Mouse (Mus musculus) kidney, embryonic 15.5 days (tissue): ENCODE data around the gene Gm13178. TPM values are rescaled to one million over a fixed set of nuclear protein-coding genes. Genes with fewer than 3 reads are reported as not detected.

Source experiments
- ATAC-seq: fragments of 200-750 bp; cut with Nextera tagmentation; replicated peaks from 2 replicates; pipeline ENCODE4 v1.8.0; 2017; ENCODE audit warnings: moderate TSS enrichment; ENCODE audit not compliant: low FRiP score
- H3K27ac ChIP-seq: fragments of 300-500 bp; sonication (generic); 2 replicates; pipeline ENCODE4 v1.5.1; 2015; ENCODE audit warnings: mild to moderate bottlenecking, inconsistent platforms
- H3K27me3 ChIP-seq: fragments of 300-500 bp; sonication (generic); 2 replicates; pipeline ENCODE4 v1.6.1; 2015; ENCODE audit warnings: inconsistent platforms
- H3K36me3 ChIP-seq: fragments of 300-500 bp; sonication (generic); 2 replicates; pipeline ENCODE4 v1.6.1; 2015; ENCODE audit warnings: inconsistent platforms
- H3K4me1 ChIP-seq: fragments of 300-500 bp; sonication (generic); 2 replicates; pipeline ENCODE4 v1.6.1; 2015; ENCODE audit warnings: inconsistent platforms
- H3K4me2 ChIP-seq: fragments of 300-500 bp; sonication (generic); 2 replicates; pipeline ENCODE4 v1.6.1; 2015; ENCODE audit warnings: moderate library complexity, mild to moderate bottlenecking, inconsistent platforms
- H3K4me3 ChIP-seq: fragments of 300-500 bp; sonication (generic); replicated peaks from 2 replicates; pipeline ENCODE4 v1.5.1; 2015; ENCODE audit warnings: mild to moderate bottlenecking, inconsistent platforms
- H3K9ac ChIP-seq: fragments of 300-500 bp; sonication (generic); 2 replicates; pipeline ENCODE4 v1.6.1; 2015; ENCODE audit warnings: mild to moderate bottlenecking, inconsistent platforms
- H3K9me3 ChIP-seq: fragments of 300-500 bp; sonication (generic); replicated peaks from 2 replicates; pipeline ENCODE4 v1.6.1; 2016; ENCODE audit warnings: inconsistent platforms
- WGBS: fragments of 180-500 bp; shearing (Covaris S2); methylation state at CpG from one replicate; pipeline ENCODE4 v1.1.7; 2015; ENCODE audit warnings: mixed read lengths; 5-methylcytosine and 5-hydroxymethylcytosine counted together
- polyA plus RNA-seq: library from polyadenylated mRNA; unstranded; fragments of >200 nt; fragmentation: Nextera tagmentation; extraction: Ambion mirVana; gene quantifications from 2 replicates; pipeline ENCODE4 v1.2.1, GENCODE M21; 2015

Gene Gm13178
- polyA plus RNA-seq = not detected in 2 replicates

DNA sequence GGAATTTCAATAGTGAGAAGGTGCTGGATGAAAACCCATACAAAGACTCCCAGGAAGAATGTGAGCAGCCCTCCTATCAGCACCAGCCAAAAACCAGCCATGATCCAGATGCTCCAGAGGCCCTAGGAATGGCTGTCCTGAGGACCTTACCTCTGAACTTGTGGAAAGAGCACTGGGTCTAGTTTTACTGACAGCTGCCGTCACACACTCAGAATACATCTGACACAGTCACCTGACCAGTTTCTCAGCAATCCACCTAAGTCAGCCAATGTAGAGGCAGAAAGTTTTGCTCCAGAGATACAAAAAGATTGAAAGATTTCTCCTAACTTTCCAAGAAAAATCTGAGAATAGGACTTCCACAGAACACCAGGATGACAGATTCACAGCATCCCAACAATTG, at the start of gene Gm13178:
TSS of gene Gm13178 (minus strand) at position 101 of the 400 bp plus-strand sequence.
- Histone ChIP-seq H3K27ac (no peak within 1 kb of the TSS), H3K9ac (no peak within 1 kb of the TSS), H3K4me2 (no peak within 1 kb of the TSS), H3K4me3 (no peak within 1 kb of the TSS), H3K4me1 (no peaks in the 10 kb centered on the region), H3K9me3 (no peaks in the 10 kb centered on the region), H3K36me3 (no peaks in the 10 kb centered on the region), H3K27me3 (no peaks in the 10 kb centered on the region)
- ATAC-seq = no peak
- 92% methylated on average over 1 of the region's 1 CpGs for WGBS

- no peak overlapping the region for H3K9ac ChIP-seq
- H3K4me1 ChIP-seq = no peaks in the 10 kb centered on the region
- no peaks in the 10 kb centered on the region for H3K36me3 ChIP-seq
- H3K4me2 ChIP-seq = no peak overlapping the region
- WGBS = 23% methylated on average over 2 of the region's 2 CpGs
- no peak for ATAC-seq
- no peaks in the 10 kb centered on the region for H3K9me3 ChIP-seq
- H3K4me3 ChIP-seq = no peak overlapping the region
- H3K27me3 ChIP-seq = no peaks in the 10 kb centered on the region
- H3K27ac ChIP-seq = no peak overlapping the region
Observed at GRCm38 (mm10) chr4:144765722-144766121, 44.5 kb upstream of the Gm13178 start.

DNA sequence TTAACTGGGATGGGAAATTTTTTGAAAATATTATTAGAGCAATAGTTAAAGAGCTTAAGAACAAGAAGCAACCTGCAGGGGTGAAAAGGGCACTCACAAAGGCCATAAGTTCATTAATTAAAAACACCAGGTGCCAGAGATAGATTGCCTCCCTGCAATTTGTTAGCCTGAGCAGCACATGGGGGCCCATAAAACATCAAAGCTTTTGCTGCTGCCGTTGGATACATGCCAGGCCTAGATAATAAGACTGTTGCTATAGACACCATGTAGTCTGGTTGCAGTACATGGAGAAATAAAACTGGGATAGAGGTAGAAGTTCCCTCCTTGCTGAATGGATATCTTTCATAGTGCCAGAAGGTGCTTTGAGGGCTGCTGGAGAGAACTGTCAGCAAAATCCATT, 27.9 kb upstream of the Gm13178 start:
- no peak overlapping the region for H3K9ac ChIP-seq
- no peaks in the 10 kb centered on the region for H3K27me3 ChIP-seq
- no peak overlapping the region for H3K4me2 ChIP-seq
- ATAC-seq = no peak
- WGBS = 4% methylated on average over 1 of the region's 1 CpGs
- no peaks in the 10 kb centered on the region for H3K4me1 ChIP-seq
- no peaks in the 10 kb centered on the region for H3K36me3 ChIP-seq
- H3K27ac ChIP-seq = no peak overlapping the region
- H3K9me3 ChIP-seq = no peaks in the 10 kb centered on the region
- no peak overlapping the region for H3K4me3 ChIP-seq

DNA sequence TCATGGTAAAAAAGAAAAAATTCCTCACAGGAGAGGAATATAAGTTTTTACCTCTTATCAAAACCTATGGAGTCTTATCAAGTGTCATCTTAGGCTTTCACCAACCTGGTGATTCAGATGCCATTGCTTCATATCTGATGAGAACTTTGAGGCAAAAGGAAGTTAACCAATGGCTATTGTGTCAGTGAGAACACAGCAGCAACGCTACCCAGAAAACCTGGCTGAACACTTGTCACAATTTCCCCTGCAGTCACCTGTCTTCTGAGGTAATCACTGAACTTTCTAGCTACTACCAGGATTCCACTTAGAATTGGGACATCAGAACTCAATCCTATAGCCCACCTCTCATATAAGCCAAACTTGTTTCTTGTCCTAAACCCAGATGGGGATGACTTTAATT, 1.5 kb downstream of the Gm13178 start:
- Histone ChIP-seq H3K4me3 (no peak overlapping the region), H3K27me3 (no peaks in the 10 kb centered on the region), H3K9ac (no peak overlapping the region), H3K27ac (no peak overlapping the region), H3K4me2 (no peak overlapping the region), H3K4me1 (no peaks in the 10 kb centered on the region), H3K9me3 (no peaks in the 10 kb centered on the region), H3K36me3 (no peaks in the 10 kb centered on the region)
- ATAC-seq = no peak
- WGBS = 78% methylated on average over 1 of the region's 1 CpGs

- H3K9me3 ChIP-seq = no peaks in the 10 kb centered on the region
- H3K4me1 ChIP-seq = no peaks in the 10 kb centered on the region
- no peak overlapping the region for H3K9ac ChIP-seq
- H3K4me3 ChIP-seq = no peak overlapping the region
- ATAC-seq = no peak
- no peak overlapping the region for H3K27ac ChIP-seq
- WGBS = 82% methylated on average over 1 of the region's 1 CpGs
- no peaks in the 10 kb centered on the region for H3K36me3 ChIP-seq
- H3K27me3 ChIP-seq = no peaks in the 10 kb centered on the region
- no peak overlapping the region for H3K4me2 ChIP-seq
Observed at GRCm38 (mm10) chr4:144718288-144718687, 2.9 kb downstream of the Gm13178 start.

DNA sequence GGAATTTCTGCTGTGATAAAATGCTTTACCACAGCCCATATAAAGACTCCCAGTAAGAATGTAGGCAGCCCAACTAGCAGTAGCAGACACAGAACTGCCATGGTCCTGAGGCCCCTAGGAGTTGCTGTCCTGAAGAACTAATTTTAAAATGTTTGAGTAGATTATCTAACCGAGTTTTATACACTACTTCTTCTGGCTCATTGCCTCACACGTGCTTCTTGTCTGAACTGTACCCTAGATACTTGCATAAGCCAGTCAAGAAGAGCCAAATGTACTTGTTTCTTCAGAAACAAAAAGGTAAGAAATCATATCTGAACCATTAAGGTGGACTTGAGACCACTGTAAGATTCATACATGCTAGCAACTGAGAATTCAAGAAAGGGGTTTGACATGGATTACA, 34.9 kb downstream of the Gm13178 start, which contains the start of gene Gm436:
TSS of gene Gm436 (minus strand) at position 101 of the 400 bp plus-strand sequence.
- no peak within 1 kb of the TSS for H3K9ac ChIP-seq
- H3K9me3 ChIP-seq = no peaks in the 10 kb centered on the region
- H3K27ac ChIP-seq = no peak within 1 kb of the TSS
- no peak for ATAC-seq
- H3K36me3 ChIP-seq = no peaks in the 10 kb centered on the region
- H3K4me3 ChIP-seq = no peak within 1 kb of the TSS
- 62% methylated on average over 2 of the region's 2 CpGs for WGBS
- no peaks in the 10 kb centered on the region for H3K4me1 ChIP-seq
- no peaks in the 10 kb centered on the region for H3K27me3 ChIP-seq
- no peak within 1 kb of the TSS for H3K4me2 ChIP-seq

Other genes with a start within 250 kb of the Gm13178 start
- gene 9430007A20Rik, start 201.6 kb downstream of the Gm13178 start, polyA plus RNA-seq = not detected in 2 replicates
- gene Gm13124, start 156.3 kb downstream of the Gm13178 start, polyA plus RNA-seq = not detected in 2 replicates
- not detected in 2 replicates for gene Aadacl4, start 107.7 kb downstream of the Gm13178 start, polyA plus RNA-seq
- gene Gm436, start 35.0 kb downstream of the Gm13178 start, polyA plus RNA-seq = not detected in 2 replicates
- not detected in 2 replicates for gene Gm438, start 65.2 kb upstream of the Gm13178 start, polyA plus RNA-seq
- 207 TPM in 2 replicates for gene Dhrs3, start 171.4 kb upstream of the Gm13178 start, polyA plus RNA-seq